Mouse (Mus musculus): Measurements from ENCODE around the gene Galnt2.

Gene Galnt2

DNA sequence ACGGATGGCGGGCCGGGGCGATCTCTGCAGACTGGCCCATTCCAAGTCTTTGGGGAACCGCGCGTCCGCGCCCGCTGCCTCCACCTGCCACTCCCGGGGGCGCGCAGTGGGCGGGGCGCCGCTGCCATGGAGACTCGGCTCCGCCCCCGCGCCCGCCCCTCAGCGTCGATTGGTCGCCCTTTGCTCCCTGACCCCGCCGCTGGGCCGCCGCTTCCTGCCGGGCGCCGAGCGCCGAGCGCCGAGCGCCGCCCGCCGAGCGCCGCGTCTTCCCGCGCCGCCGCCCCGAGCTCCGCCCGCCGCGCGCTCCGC, at the start of gene Galnt2:
TSS of gene Galnt2 (plus strand) at position 216 of the 309 bp plus-strand sequence.
- DNase-seq (ENCODE audit: low spot score in 2 of 2) = peak; percentile 68 to 87

DNA sequence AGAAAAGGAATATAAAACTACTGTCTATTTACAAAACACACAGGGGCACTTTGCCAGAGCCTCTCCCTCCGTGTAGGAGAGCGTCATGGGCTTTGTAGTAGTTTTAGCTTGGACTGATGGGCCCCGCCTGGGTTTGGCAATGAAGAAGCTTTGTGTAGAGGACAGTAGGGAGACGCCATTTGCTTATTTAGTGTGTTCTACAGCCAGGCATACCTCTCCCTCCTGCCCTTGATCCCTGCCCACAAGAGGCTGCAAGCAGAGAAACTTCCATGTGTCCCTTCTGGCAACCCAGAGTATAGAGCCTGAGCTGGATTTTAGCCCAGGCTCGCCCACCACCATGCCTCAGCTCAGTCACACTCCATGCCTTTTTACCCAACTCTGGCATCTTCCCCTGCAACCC, 49.4 kb upstream of the Galnt2 start:
- DNase-seq (ENCODE audit: low spot score in 2 of 2) = no peak

- no peak for DNase-seq (ENCODE audit: low spot score in 2 of 2)
These were observed 49.0 kb upstream of the Galnt2 start for GRCm38 (mm10) chr8:124182224-124182623.

- no peak for DNase-seq (ENCODE audit: low spot score in 2 of 2)
These were observed 47.1 kb upstream of the Galnt2 start for GRCm38 (mm10) chr8:124184078-124184477.

GRCm38 (mm10) chr8:124184507-124184906, 46.7 kb upstream of the Galnt2 start:
- no peak for DNase-seq (ENCODE audit: low spot score in 2 of 2)

DNA sequence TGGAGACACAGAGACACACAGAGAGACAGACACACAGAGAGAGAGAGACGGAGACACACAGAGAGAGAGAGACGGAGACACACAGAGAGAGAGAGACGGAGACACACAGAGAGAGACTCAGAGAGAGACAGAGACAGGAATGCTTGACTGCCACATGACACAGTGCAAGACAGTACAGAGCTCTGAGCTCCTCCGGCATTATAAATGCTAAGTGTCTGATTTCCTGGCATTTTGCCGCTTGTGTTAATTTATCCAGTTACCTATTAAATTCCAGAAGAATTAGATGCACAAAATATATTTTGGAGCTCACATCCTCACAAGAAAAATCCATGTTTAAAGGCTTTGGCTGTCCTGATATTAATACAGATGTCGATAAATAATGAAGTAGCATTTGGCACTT, 46.1 kb upstream of the Galnt2 start:
- DNase-seq (ENCODE audit: low spot score in 2 of 2) = no peak

DNA sequence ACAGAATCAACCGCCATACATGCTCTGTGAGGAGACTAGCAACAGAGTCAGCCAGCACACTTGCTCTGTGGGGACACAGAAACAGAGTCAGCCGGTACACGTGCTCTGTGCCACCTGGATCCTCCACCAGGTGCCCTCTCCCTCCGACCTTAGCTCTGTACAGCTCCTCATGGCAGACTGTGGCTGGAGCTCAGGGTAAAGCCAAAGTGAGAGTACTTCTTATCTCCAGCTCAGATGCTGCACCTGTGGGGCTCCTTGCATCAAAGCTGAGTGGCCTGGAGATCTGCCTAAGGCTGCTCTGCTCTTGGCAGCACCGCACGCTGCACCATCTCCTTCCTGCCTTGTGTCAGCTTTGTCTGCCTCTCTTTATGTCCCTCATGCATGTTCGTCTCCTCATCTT, 40.8 kb upstream of the Galnt2 start:
- no peak for DNase-seq (ENCODE audit: low spot score in 2 of 2)

DNA sequence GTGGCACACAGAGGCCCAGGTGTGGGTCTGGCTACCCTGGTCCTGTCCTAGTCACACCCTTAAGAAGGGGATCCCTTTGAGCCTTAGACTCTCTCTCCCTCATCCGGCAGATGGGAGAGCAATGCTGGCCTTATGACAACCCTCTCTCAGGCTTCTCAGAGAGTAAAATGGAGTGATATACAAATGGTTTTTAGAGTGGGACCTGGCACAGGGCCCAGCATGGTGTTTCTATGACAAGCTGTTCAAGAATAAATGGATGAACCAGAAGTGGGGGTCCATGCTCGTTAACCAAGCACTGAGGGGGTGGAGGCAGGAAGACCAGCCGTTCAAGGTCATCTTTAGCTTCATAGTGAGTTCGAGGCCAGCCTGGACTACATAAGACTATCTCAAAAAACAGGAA, 38.9 kb upstream of the Galnt2 start:
- no peak for DNase-seq (ENCODE audit: low spot score in 2 of 2)

- no peak for DNase-seq (ENCODE audit: low spot score in 2 of 2)
These were observed 38.2 kb upstream of the Galnt2 start for GRCm38 (mm10) chr8:124192976-124193375.

- DNase-seq (ENCODE audit: low spot score in 2 of 2) = no peak
These were observed 37.2 kb upstream of the Galnt2 start for GRCm38 (mm10) chr8:124193992-124194391.

DNA sequence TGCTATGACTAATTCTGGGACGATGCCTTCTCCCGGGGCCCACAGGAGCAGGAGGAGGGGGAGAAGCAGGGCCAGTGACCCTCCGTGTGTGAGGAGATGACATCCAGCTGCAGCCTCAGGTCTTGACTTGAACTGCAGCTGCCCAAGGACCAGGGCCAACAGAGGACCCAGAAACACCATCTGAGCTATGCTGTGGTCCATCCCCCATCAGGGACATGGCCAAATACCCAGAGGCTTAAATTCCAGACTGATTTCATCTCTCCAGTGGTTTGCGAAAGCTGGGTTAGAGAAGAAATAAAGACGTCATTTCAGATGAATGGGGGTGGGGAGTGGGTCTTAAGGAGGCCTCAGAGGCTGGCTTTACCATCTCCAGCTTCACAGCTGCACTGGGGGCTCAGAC, 35.0 kb upstream of the Galnt2 start:
- DNase-seq (ENCODE audit: low spot score in 2 of 2) = no peak

DNA sequence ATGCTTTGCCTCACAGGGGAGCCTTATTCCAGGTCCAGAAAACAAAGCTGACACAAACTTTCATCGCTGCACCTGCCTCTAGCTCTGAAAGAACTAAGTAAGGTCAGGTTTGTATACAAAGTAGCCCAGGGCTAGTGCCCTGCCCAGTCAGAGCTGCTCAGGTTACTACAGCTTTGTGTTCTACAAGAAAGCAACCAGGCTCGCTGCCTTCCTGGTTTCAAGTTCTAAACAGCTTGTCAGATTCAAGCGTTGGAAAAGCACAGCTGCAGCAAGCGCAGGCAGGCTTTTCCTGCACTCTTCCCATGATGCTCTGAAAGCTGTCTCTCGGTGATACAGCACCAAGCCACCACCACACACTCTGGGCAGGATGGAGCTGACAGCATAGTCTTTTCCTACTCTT, 34.4 kb upstream of the Galnt2 start:
- DNase-seq (ENCODE audit: low spot score in 2 of 2) = no peak

DNA sequence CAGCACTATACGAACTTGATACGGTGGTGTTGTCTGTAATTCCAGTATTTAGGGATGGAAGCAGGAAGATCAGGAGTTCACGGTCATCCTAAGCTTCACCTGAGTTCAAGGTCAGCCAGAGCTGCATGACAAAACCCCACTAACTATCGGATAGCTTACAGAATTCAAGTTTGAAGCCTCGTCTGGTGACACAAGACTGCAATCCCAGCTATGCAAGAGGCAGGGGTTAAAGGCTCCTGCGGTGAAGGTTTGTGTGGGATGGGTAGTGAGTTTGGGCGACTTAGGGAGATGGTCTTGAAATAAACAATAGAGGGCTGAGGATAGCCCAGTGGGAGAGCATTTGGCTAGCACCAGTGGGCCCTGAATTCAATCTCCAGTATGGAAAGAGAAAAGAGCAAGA, 33.0 kb upstream of the Galnt2 start:
- DNase-seq (ENCODE audit: low spot score in 2 of 2) = no peak

DNA sequence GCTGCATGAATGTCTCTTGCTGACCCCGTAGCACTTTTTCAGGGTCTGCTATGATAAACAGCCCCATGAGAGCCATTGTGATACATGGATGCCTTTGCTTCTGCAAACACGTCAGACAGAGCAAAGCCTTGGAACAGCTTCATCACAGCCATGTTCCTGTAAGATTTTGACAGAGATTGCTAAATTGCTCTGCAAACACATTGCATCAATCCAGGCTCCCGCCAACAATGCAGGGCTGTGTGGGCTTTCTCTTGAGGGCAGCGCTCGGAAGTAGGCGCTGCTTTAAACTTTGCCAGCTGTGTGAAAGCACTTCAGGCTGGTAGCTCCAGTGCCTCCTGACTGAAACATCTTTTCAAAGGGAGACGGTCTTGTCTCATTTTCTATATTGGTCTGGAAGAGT, 30.8 kb upstream of the Galnt2 start:
- DNase-seq (ENCODE audit: low spot score in 2 of 2) = no peak

- no peak for DNase-seq (ENCODE audit: low spot score in 2 of 2)
These were observed 29.5 kb upstream of the Galnt2 start for GRCm38 (mm10) chr8:124201706-124202105.

DNA sequence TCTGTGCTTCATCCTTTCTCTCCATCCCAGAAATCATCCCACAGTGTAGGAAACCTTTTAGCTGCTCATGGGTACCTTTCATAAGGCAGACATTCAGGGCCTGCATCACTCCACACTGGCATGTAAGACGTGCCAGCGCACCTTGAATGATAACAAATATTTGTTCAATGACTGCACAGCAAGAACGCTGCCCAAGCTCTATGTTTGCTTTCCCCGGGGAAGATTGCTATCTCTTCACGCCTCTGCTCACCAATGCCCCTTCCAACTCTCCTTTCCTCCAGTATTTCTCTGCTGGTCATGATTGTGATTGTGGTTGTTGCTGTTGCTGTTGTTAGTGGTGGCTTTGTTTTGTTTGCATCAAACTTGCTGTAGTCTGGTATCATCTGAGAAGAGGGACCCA, 28.3 kb upstream of the Galnt2 start:
- DNase-seq (ENCODE audit: low spot score in 2 of 2) = no peak

GRCm38 (mm10) chr8:124204001-124204601, 27.1 kb upstream of the Galnt2 start:
- no peak for DNase-seq (ENCODE audit: low spot score in 2 of 2)

DNA sequence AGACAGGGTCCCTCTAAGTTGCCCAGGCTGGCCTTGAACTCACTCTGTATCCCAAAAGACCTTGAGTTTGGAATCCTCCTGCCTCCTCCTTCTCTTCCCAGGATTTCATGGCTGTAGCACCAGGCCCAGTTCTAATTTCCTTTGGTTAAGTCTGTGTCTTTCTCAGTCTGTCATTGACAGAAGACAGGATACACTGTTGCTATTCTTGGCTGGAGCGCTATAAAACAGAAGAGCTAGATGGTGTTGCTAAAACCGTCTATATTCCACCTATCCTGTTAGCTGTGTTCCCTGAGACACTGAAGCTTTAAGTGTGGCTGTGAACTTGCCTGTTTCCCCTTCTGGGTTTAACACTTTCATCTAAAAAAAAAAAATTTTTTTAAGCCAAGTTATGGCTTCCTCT, 19.0 kb upstream of the Galnt2 start:
- no peak for DNase-seq (ENCODE audit: low spot score in 2 of 2)

- no peak for DNase-seq (ENCODE audit: low spot score in 2 of 2)
These were observed 14.2 kb upstream of the Galnt2 start for GRCm38 (mm10) chr8:124216951-124217350.

GRCm38 (mm10) chr8:124229883-124230282, 1.3 kb upstream of the Galnt2 start:
- DNase-seq (ENCODE audit: low spot score in 2 of 2) = no peak

DNA sequence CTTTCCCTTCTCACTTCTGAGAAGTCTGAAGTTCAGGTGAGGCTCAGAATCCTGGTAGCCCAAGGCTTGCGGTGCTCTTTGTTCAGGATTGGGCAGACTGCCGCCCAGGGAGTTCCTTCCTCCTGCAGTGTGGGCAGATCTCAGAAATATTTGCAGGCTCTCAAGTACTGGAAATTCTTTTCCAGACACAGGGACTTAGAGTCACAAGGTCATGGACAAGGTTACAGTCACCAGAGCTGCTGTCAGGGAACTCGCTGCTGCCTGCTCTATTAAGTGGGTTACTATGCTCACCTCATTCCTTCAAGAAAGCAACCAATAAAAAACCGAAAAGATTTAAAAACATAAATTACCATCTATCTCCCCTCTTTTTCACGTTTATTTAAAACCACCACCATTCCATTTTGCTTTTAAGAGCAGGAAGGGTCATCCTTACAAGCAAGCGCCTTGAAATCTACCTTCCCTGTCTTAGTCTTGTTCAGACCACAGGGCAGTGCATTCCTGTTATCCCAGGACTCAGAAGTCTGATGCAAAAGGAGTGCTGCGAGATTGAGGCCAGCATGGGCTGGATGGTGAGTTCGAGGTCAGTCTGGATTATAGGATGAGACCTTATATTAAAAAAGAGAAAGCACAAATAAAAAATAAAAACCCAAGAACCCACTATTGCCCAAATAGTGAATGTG, 555 bp upstream of the Galnt2 start:
- no peak for DNase-seq (ENCODE audit: low spot score in 2 of 2)

GRCm38 (mm10) chr8:124231485-124232279, 491 bp downstream of the Galnt2 start:
- DNase-seq (ENCODE audit: low spot score in 2 of 2) = peak; percentile 38 to 45

- no peak for DNase-seq (ENCODE audit: low spot score in 2 of 2)
These were observed 1.0 kb downstream of the Galnt2 start for GRCm38 (mm10) chr8:124232280-124232600.
